In the genomic region with DNA sequence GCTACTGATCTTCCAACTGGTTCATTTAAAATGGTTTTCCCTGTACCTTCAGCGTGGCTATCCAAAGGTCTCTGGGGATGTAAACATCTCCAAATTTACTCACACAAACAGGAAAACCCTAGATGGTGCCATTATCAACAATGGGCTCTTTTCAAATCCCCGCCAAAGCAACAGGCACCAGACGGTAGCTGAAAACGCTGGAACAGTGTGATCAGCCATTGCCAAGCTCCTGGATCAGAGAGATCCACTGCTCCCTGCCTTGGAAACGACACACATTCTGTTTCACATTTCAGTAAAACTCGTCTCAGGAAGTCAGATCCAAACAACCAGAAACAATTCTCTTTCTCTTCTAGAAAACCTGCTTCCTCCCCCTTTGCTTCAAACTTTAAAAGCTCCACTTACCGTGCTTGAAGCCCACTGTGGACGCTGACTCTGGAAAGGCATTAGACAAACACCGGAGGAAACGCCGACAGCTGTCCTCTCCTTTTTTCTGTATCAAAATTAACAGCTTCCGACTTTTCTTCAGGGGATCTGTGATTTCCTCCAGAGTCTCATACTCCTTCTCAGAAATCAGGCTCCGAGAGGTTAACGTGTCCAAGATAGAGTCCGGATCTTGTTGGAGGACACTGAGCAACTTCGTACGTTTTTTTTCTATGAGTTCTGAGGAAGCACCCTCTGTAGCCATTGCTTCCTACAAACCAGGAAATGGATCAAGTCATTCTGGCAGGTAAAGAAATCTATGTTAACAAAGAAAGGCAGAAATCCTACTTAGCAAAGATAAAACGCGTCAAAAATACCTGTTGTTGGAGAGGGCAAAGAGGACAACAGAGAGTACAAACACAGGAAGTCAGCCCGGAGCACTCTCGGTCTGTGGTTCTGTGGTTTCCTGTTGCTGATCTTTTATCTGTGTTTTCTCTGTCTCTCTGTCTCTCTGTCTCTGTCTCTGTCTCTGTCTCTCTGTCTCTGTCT, we compare ENCODE assay signal across 8 mouse cellular contexts. TPM values are rescaled to one million over a fixed set of nuclear protein-coding genes. Genes with fewer than 3 reads are reported as not detected.
DNase-seq lines count a peak whose midpoint lies in the region; ATAC-seq and TF ChIP-seq lines count a peak whose summit lies in the region.

Card6 (minus strand) TSS at position 854 of the 969 bp plus-strand sequence.

- H3K27me3 ChIP-seq in E14TG2a.4 (ENCODE audit: insufficient read depth, low read length), result no peaks in the 10 kb centered on the region
- H3K27me3 ChIP-seq in heart, embryonic 15.5 days, result no peaks in the 10 kb centered on the region

- DNase-seq in adrenal gland, adult (ENCODE audit: inconsistent age in 2 of 2, low spot score in 1 of 2), result peak; percentile 28 to 79
- DNase-seq in adrenal gland, postnatal 14 days, result no peak
- peak; percentile 24 to 46 for DNase-seq in layer of hippocampus, postnatal 10 days (ENCODE audit: low spot score in 2 of 2)
- peak; percentile 88 for DNase-seq in naive thymus-derived CD4-positive, alpha-beta T cell, adult 2 months (ENCODE audit: low read depth)
- DNase-seq in cerebellum, adult 11-12 months, result no peak
- no peak for DNase-seq in right cerebral cortex, postnatal 25 days

- no peak for TF ChIP-seq CTCF in E14TG2a.4 (conservative IDR thresholded peaks at IDR 0.05; ENCODE audit: low read length)

- H3K27ac ChIP-seq in heart, embryonic 15.5 days, result peak within 1 kb of the TSS; percentile 68

- no peak for ATAC-seq in heart, embryonic 15.5 days (replicated peaks; ENCODE audit: insufficient number of reproducible peaks, insufficient read depth, low FRiP score, low read depth)

- peak within 1 kb of the TSS; percentile 35 for H3K4me3 ChIP-seq in E14TG2a.4 (replicated peaks; ENCODE audit: low read length)
- H3K4me3 ChIP-seq in heart, embryonic 15.5 days, result peak within 1 kb of the TSS; percentile 39

- H3K36me3 ChIP-seq in E14TG2a.4 (ENCODE audit: insufficient read depth, low read length), result no peaks in the 10 kb centered on the region
- H3K36me3 ChIP-seq in heart, embryonic 15.5 days, result 0 out of 2 replicates have a peak, but pooled peaks cover 4% of the 10 kb centered on the region

- H3K4me2 ChIP-seq in heart, embryonic 15.5 days, result peak within 1 kb of the TSS; percentile 49

- H3K4me1 ChIP-seq in E14TG2a.4 (replicated peaks; ENCODE audit: low read depth, low read length), result peaks cover 12% of the 10 kb centered on the region; the same call in 1 of the 2 replicates
- H3K4me1 ChIP-seq in heart, embryonic 15.5 days (replicated peaks), result no peaks in the 10 kb centered on the region

- peak within 1 kb of the TSS; percentile 14; the same call in 1 of the 2 replicates for H3K9ac ChIP-seq in heart, embryonic 15.5 days

- 39% methylated on average over 21 of the region's 21 CpGs for WGBS in heart, embryonic 15.5 days

- no peaks in the 10 kb centered on the region for H3K9me3 ChIP-seq in E14TG2a.4 (ENCODE audit: low read length)
- no peaks in the 10 kb centered on the region for H3K9me3 ChIP-seq in heart, embryonic 15.5 days (replicated peaks)

RNA-seq across cellular contexts. Expression of gene Card6, which starts in this region (rescaled TPM):
- total RNA-seq in adrenal gland, postnatal 14 days (2021), result 9.0 and 12.1 TPM in 2 replicates
- 1.7 and 2.4 TPM in 2 replicates for polyA plus RNA-seq in heart, embryonic 15.5 days (2015; fragmentation: Nextera tagmentation; extraction: Ambion mirVana)
- total RNA-seq in layer of hippocampus, postnatal 10 days (2021), result 1 to 10 TPM; 1.5 to 3.2 TPM

Comparison
In these comparisons a context has a peak if more than half of its experiments do, and no peak if none do; other contexts are left out.
1. DNase-seq: peak in adrenal gland, adult (2 of 2), layer of hippocampus, postnatal 10 days (2 of 2) and naive thymus-derived CD4-positive, alpha-beta T cell, adult 2 months (single experiment); none in adrenal gland, postnatal 14 days (single experiment), cerebellum, adult 11-12 months (single experiment) and right cerebral cortex, postnatal 25 days (single experiment).